Mouse (Mus musculus) gonadal fat pad, adult 2 months (tissue): ENCODE measurements around the gene Gckr. TPM values are rescaled to one million over a fixed set of nuclear protein-coding genes. Genes with fewer than 3 reads are reported as not detected.
A peak's percentile ranks its signal among the peaks of the same experiment; 100 is the strongest.
"Not testable (repeated sequence)": the region's sequence is repeated elsewhere in the genome, so short reads cannot be mapped to it uniquely, and the experiment has no call there.

Experiments
- DNase-seq: peaks from one replicate; pipeline ENCODE4 v3.0.0-alpha.2; 2012; ENCODE audit warnings: low read depth
- polyA plus RNA-seq: library from polyadenylated mRNA; depleted of rRNA; stranded (reverse); fragments of >200 nt; gene quantifications from 2 replicates; pipeline ENCODE4 v1.2.3, GENCODE M21; 2012; rRNA removed

The Gckr gene
- polyA plus RNA-seq, 1 experiment, result 0.23 TPM

- DNase-seq, result no peak
Observed at GRCm38 (mm10) chr5:31294964-31295605, 2.2 kb upstream of the Gckr start.

GRCm38 (mm10) chr5:31295606-31296141, 1.6 kb upstream of the Gckr start, which contains the start of gene Fndc4:
TSS of gene Fndc4 (minus strand) at chr5:31296080.
- DNase-seq, result no peak

- DNase-seq, result no peak
Observed at GRCm38 (mm10) chr5:31297981-31298380, 738 bp downstream of the Gckr start.

GRCm38 (mm10) chr5:31298486-31298885, 1.2 kb downstream of the Gckr start:
- no peak for DNase-seq

GRCm38 (mm10) chr5:31301866-31302265, 4.6 kb downstream of the Gckr start:
- DNase-seq, result no peak

GRCm38 (mm10) chr5:31303093-31303492, 5.8 kb downstream of the Gckr start:
- no peak for DNase-seq

- DNase-seq, result no peak
Observed at GRCm38 (mm10) chr5:31312806-31313205, 15.6 kb downstream of the Gckr start.

- no peak for DNase-seq
Observed at GRCm38 (mm10) chr5:31322776-31323175, 25.5 kb downstream of the Gckr start.

GRCm38 (mm10) chr5:31324085-31324484, 26.8 kb downstream of the Gckr start:
- DNase-seq, result no peak

- no peak for DNase-seq
Observed at GRCm38 (mm10) chr5:31326850-31327249, 29.6 kb downstream of the Gckr start.

GRCm38 (mm10) chr5:31328255-31328654, 31.0 kb downstream of the Gckr start:
- DNase-seq, result peak; percentile 4

GRCm38 (mm10) chr5:31357586-31357985, 60.3 kb downstream of the Gckr start:
- DNase-seq, result not testable (repeated sequence)

- no peak for DNase-seq
Observed at GRCm38 (mm10) chr5:31360955-31361354, 63.7 kb downstream of the Gckr start.

Other genes with a start within 250 kb of the Gckr start
- gene Atraid, start 249.1 kb upstream of the Gckr start, polyA plus RNA-seq, result 229 and 242 TPM in 2 replicates
- 32.8 and 34.2 TPM in 2 replicates for gene Slc5a6, start 248.5 kb upstream of the Gckr start, polyA plus RNA-seq
- gene Cad, start 242.7 kb upstream of the Gckr start, polyA plus RNA-seq, result 216 and 228 TPM in 2 replicates
- 0.32 and 0.46 TPM in 2 replicates for gene Dnajc5g, start 191.2 kb upstream of the Gckr start, polyA plus RNA-seq
- gene Slc30a3, start 189.2 kb upstream of the Gckr start, polyA plus RNA-seq, result 5.7 and 11.3 TPM in 2 replicates
- gene Trim54, start 180.7 kb upstream of the Gckr start, polyA plus RNA-seq, result 0.42 TPM in 1 of 2 replicates, not detected in the other
- not detected in 2 replicates for gene Ucn, start 158.6 kb upstream of the Gckr start, polyA plus RNA-seq
- 94.2 and 136 TPM in 2 replicates for gene Mpv17, start 143.2 kb upstream of the Gckr start, polyA plus RNA-seq
- 2.6 and 3.6 TPM in 2 replicates for gene Gm29609, start 117.5 kb upstream of the Gckr start, polyA plus RNA-seq
- 45.4 TPM in 2 replicates for gene Gtf3c2, start 117.3 kb upstream of the Gckr start, polyA plus RNA-seq
- 109 and 126 TPM in 2 replicates for gene Snx17, start 104.2 kb upstream of the Gckr start, polyA plus RNA-seq
- 51.2 and 64.9 TPM in 2 replicates for gene Eif2b4, start 104.0 kb upstream of the Gckr start, polyA plus RNA-seq
- gene Zfp513, start 95.1 kb upstream of the Gckr start, polyA plus RNA-seq, result 30.4 and 39.7 TPM in 2 replicates
- 46.5 and 80.1 TPM in 2 replicates for gene Ppm1g, start 76.8 kb upstream of the Gckr start, polyA plus RNA-seq
- 120 and 142 TPM in 2 replicates for gene Nrbp1, start 56.6 kb upstream of the Gckr start, polyA plus RNA-seq
- gene Gm9970, start 56.2 kb upstream of the Gckr start, polyA plus RNA-seq, result 1.3 and 3.6 TPM in 2 replicates
- gene Krtcap3, start 45.8 kb upstream of the Gckr start, polyA plus RNA-seq, result 36.9 and 38.7 TPM in 2 replicates
- gene Ift172, start 6.3 kb upstream of the Gckr start, polyA plus RNA-seq, result 37.7 and 38.4 TPM in 2 replicates
- 6.1 and 8.0 TPM in 2 replicates for gene Fndc4, start 1.4 kb upstream of the Gckr start, polyA plus RNA-seq
- gene Zfp512, start 155.0 kb downstream of the Gckr start, polyA plus RNA-seq, result 12.6 and 13.0 TPM in 2 replicates
- gene 4930548H24Rik, start 188.3 kb downstream of the Gckr start, polyA plus RNA-seq, result not detected in 2 replicates
- gene Gpn1, start 197.3 kb downstream of the Gckr start, polyA plus RNA-seq, result 10.7 and 12.8 TPM in 2 replicates
- 12.6 and 14.5 TPM in 2 replicates for gene Slc4a1ap, start 229.6 kb downstream of the Gckr start, polyA plus RNA-seq
- 14.2 and 17.1 TPM in 2 replicates for gene Supt7l, start 230.4 kb downstream of the Gckr start, polyA plus RNA-seq